Mouse (Mus musculus) embryonic facial prominence, embryonic 11.5 days (tissue): ENCODE results near the gene Fer. TPM values are rescaled to one million over a fixed set of nuclear protein-coding genes. Genes with fewer than 3 reads are reported as not detected.

Source experiments
- ATAC-seq: fragments of 200-750 bp; cut with Nextera tagmentation; replicated peaks from 2 replicates; pipeline ENCODE4 v1.8.0; 2017; ENCODE audit warnings: low read depth; ENCODE audit not compliant: insufficient number of reproducible peaks, low FRiP score, low TSS enrichment
- DNase-seq: peaks from one replicate; pipeline ENCODE4 v3.0.0-alpha.2; 2015; ENCODE audit warnings: low spot score
- H3K27ac ChIP-seq: fragments of 300-500 bp; sonication (generic); replicated peaks from 2 replicates; pipeline ENCODE4 v1.5.1; 2014; ENCODE audit warnings: mild to moderate bottlenecking, low read depth, low read length, control low read depth
- H3K27me3 ChIP-seq: fragments of 300-500 bp; sonication (generic); 2 replicates; pipeline ENCODE4 v1.6.1; 2014; ENCODE audit warnings: mild to moderate bottlenecking, low read length, moderate library complexity, mixed read lengths; ENCODE audit not compliant: control insufficient read depth, insufficient read depth
- H3K36me3 ChIP-seq: fragments of 300-500 bp; sonication (generic); replicated peaks from 2 replicates; pipeline ENCODE4 v1.6.1; 2014; ENCODE audit warnings: low read depth, mild to moderate bottlenecking, low read length, moderate library complexity, mixed read lengths; ENCODE audit not compliant: control insufficient read depth, insufficient read depth
- H3K4me1 ChIP-seq: fragments of 300-500 bp; sonication (generic); 2 replicates; pipeline ENCODE4 v1.6.1; 2014; ENCODE audit warnings: low read length, mixed read lengths; ENCODE audit not compliant: control insufficient read depth, insufficient read depth
- H3K4me2 ChIP-seq: fragments of 300-500 bp; sonication (generic); 2 replicates; pipeline ENCODE4 v1.6.1; 2014; ENCODE audit warnings: low read depth, mild to moderate bottlenecking, control low read depth, low read length, moderate library complexity
- H3K4me3 ChIP-seq: fragments of 300-500 bp; sonication (generic); 2 replicates; pipeline ENCODE4 v1.5.1; 2014; ENCODE audit warnings: low read depth, low read length, control low read depth
- H3K9ac ChIP-seq: fragments of 300-500 bp; sonication (generic); replicated peaks from 2 replicates; pipeline ENCODE4 v1.6.1; 2014; ENCODE audit warnings: mild to moderate bottlenecking, control low read depth, low read length
- H3K9me3 ChIP-seq: fragments of 300-500 bp; sonication (generic); replicated peaks from 2 replicates; pipeline ENCODE4 v1.6.1; 2016; ENCODE audit warnings: mild to moderate bottlenecking, low read length, inconsistent platforms, mixed read lengths; ENCODE audit not compliant: control insufficient read depth
- WGBS: fragments of 180-500 bp; shearing (Covaris S2); extraction: QIAGEN DNeasy Blood & Tissue Kit; methylation state at CpG from one replicate; pipeline ENCODE4 v1.1.7; 2014; 5-methylcytosine and 5-hydroxymethylcytosine counted together
- polyA plus RNA-seq: library from polyadenylated mRNA; unstranded; fragments of >200 nt; fragmentation: Nextera tagmentation; extraction: Ambion mirVana; gene quantifications from 2 replicates; pipeline ENCODE4 v1.2.1, GENCODE M21; 2014

Gene Fer
- polyA plus RNA-seq, 1 experiment from 2014 or later, result 34.6 TPM

GRCm38 (mm10) chr17:64119697-64120288 is 256.9 kb downstream of the Fer start:
- no peaks in the 10 kb centered on the region for H3K4me1 ChIP-seq
- no peaks in the 10 kb centered on the region for H3K9me3 ChIP-seq
- DNase-seq, result no peak
- no peak overlapping the region for H3K9ac ChIP-seq
- no peaks in the 10 kb centered on the region for H3K27me3 ChIP-seq
- ATAC-seq, result no peak
- H3K27ac ChIP-seq, result no peak overlapping the region
- no peak overlapping the region for H3K4me3 ChIP-seq
- no peaks in the 10 kb centered on the region for H3K36me3 ChIP-seq
- 69% methylated on average over 5 of the region's 5 CpGs for WGBS
- H3K4me2 ChIP-seq, result no peak overlapping the region

- WGBS, result 87% methylated on average over 11 of the region's 11 CpGs
- no peak overlapping the region for H3K4me3 ChIP-seq
- DNase-seq (no peak), ATAC-seq (no peak)
- H3K4me1 ChIP-seq, result no peaks in the 10 kb centered on the region
- no peak overlapping the region for H3K9ac ChIP-seq
- H3K27ac ChIP-seq, result no peak overlapping the region
- no peak overlapping the region for H3K4me2 ChIP-seq
- no peaks in the 10 kb centered on the region for H3K36me3 ChIP-seq
- H3K27me3 ChIP-seq, result no peaks in the 10 kb centered on the region
- no peaks in the 10 kb centered on the region for H3K9me3 ChIP-seq
Observed at GRCm38 (mm10) chr17:64122556-64122955, 259.7 kb downstream of the Fer start.

GRCm38 (mm10) chr17:64123732-64124131 is 260.9 kb downstream of the Fer start:
- DNase-seq, result no peak
- 88% methylated on average over 3 of the region's 3 CpGs for WGBS
- no peak for ATAC-seq
- Histone ChIP-seq H3K4me3 (no peak overlapping the region), H3K4me1 (no peaks in the 10 kb centered on the region), H3K9me3 (no peaks in the 10 kb centered on the region), H3K27ac (no peak overlapping the region), H3K36me3 (no peaks in the 10 kb centered on the region), H3K27me3 (no peaks in the 10 kb centered on the region), H3K9ac (no peak overlapping the region), H3K4me2 (no peak overlapping the region)

- no peak overlapping the region for H3K27ac ChIP-seq
- 88% methylated on average over 5 of the region's 5 CpGs for WGBS
- no peak overlapping the region for H3K9ac ChIP-seq
- no peaks in the 10 kb centered on the region for H3K9me3 ChIP-seq
- DNase-seq (no peak), ATAC-seq (no peak)
- H3K4me2 ChIP-seq, result no peak overlapping the region
- no peak overlapping the region for H3K4me3 ChIP-seq
- H3K27me3 ChIP-seq, result no peaks in the 10 kb centered on the region
- no peaks in the 10 kb centered on the region for H3K36me3 ChIP-seq
- H3K4me1 ChIP-seq, result no peaks in the 10 kb centered on the region
Observed at GRCm38 (mm10) chr17:64126904-64127303, 264.0 kb downstream of the Fer start.

- Histone ChIP-seq H3K9me3 (no peaks in the 10 kb centered on the region), H3K9ac (no peak overlapping the region), H3K27ac (no peak overlapping the region), H3K27me3 (no peaks in the 10 kb centered on the region), H3K4me1 (no peaks in the 10 kb centered on the region), H3K4me3 (no peak overlapping the region), H3K4me2 (no peak overlapping the region), H3K36me3 (no peaks in the 10 kb centered on the region)
- 39% methylated on average over 2 of the region's 2 CpGs for WGBS
- no peak; the same call in 1 of the 2 replicates for ATAC-seq
- DNase-seq, result peak; percentile 46
Observed at GRCm38 (mm10) chr17:64129750-64130149, 266.9 kb downstream of the Fer start.

GRCm38 (mm10) chr17:64130356-64130755 is 267.5 kb downstream of the Fer start:
- H3K4me2 ChIP-seq, result no peak overlapping the region
- H3K9me3 ChIP-seq, result no peaks in the 10 kb centered on the region
- DNase-seq (no peak), ATAC-seq (no peak)
- no peak overlapping the region for H3K27ac ChIP-seq
- no peak overlapping the region for H3K4me3 ChIP-seq
- WGBS, result 73% methylated on average over 3 of the region's 3 CpGs
- H3K27me3 ChIP-seq, result no peaks in the 10 kb centered on the region
- H3K9ac ChIP-seq, result no peak overlapping the region
- H3K36me3 ChIP-seq, result no peaks in the 10 kb centered on the region
- no peaks in the 10 kb centered on the region for H3K4me1 ChIP-seq

GRCm38 (mm10) chr17:64132183-64132582 is 269.3 kb downstream of the Fer start:
- DNase-seq (no peak), ATAC-seq (no peak)
- Histone ChIP-seq H3K36me3 (no peaks in the 10 kb centered on the region), H3K4me1 (no peaks in the 10 kb centered on the region), H3K9me3 (no peaks in the 10 kb centered on the region), H3K27me3 (no peaks in the 10 kb centered on the region), H3K4me3 (no peak overlapping the region), H3K4me2 (no peak overlapping the region), H3K9ac (no peak overlapping the region), H3K27ac (no peak overlapping the region)
- 74% methylated on average over 6 of the region's 6 CpGs for WGBS

- no peak overlapping the region for H3K9ac ChIP-seq
- no peaks in the 10 kb centered on the region for H3K36me3 ChIP-seq
- no peak overlapping the region for H3K27ac ChIP-seq
- H3K9me3 ChIP-seq, result no peaks in the 10 kb centered on the region
- ATAC-seq (no peak), DNase-seq (no peak)
- H3K4me1 ChIP-seq, result no peaks in the 10 kb centered on the region
- H3K27me3 ChIP-seq, result no peaks in the 10 kb centered on the region
- H3K4me3 ChIP-seq, result no peak overlapping the region
- H3K4me2 ChIP-seq, result no peak overlapping the region
- 46% methylated on average over 8 of the region's 8 CpGs for WGBS
Observed at GRCm38 (mm10) chr17:64135941-64136650, 273.2 kb downstream of the Fer start.
